Mouse (Mus musculus) spleen, adult 2 months (tissue): ENCODE results near the gene Zcchc8.

Experiments used
- CTCF ChIP-seq: fragments of 200-500 bp; IDR thresholded peaks from 2 replicates; pipeline ENCODE4 v1.5.1; 2011; ENCODE audit warnings: mild to moderate bottlenecking, inconsistent platforms; ENCODE audit not compliant: insufficient read depth, insufficient read length, insufficient replicate concordance; ENCODE audit errors: extremely low read depth
- POLR2A ChIP-seq: fragments of 200-500 bp; IDR thresholded peaks from 2 replicates; pipeline ENCODE4 v1.6.1; 2011; ENCODE audit warnings: low read depth, low read length, inconsistent platforms

- TF ChIP-seq CTCF (no peak), POLR2A (no peak)
These were observed 63.2 kb downstream of the Zcchc8 start for GRCm38 (mm10) chr5:123657651-123658050.
